Mouse (Mus musculus): Measurements from ENCODE around the gene Irf4.

DNA sequence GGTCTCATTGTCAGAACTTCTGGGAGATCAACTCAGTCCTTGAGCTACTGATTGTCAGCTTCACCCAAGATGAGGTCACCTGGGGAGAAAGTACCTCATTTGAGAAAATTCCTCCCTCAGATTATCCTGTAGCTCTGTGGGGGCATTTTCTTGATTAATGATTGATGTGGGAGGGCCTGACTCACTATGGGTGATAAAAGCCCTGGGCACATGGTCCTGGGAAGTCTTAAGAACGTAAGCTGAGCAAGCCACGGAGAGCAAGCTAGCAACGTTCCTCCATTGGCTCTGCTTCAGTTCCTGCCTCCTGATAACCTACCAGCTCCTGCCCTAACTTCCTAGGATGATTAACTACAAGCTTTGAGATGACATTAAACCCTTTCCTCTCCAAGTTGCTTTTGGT, 35.4 kb upstream of the Irf4 start:
- no peak for TF ChIP-seq CTCF (conservative IDR thresholded peaks at IDR 0.05; ENCODE audit: low read length)
- no peak for TF ChIP-seq POU5F1 (IDR thresholded peaks at IDR 0.05; ENCODE audit: borderline replicate concordance, low read length)
- TF ChIP-seq NANOG (IDR thresholded peaks at IDR 0.05; ENCODE audit: borderline replicate concordance, low read length): no peak
